Mouse (Mus musculus) midbrain, embryonic 14.5 days (tissue): ENCODE measurements around the gene Fosl1. TPM values are rescaled to one million over a fixed set of nuclear protein-coding genes. Genes with fewer than 3 reads are reported as not detected.
A peak's percentile ranks its signal among the peaks of the same experiment; 100 is the strongest.

Source experiments
- ATAC-seq: fragments of 200-750 bp; cut with Nextera tagmentation; 2 replicates; pipeline ENCODE4 v1.8.0; 2017; ENCODE audit warnings: moderate number of reproducible peaks, moderate library complexity; ENCODE audit not compliant: low FRiP score, low TSS enrichment
- DNase-seq: peaks from one replicate; pipeline ENCODE4 v3.0.0-alpha.2; 2015
- H3K27ac ChIP-seq: fragments of 300-500 bp; sonication (generic); replicated peaks from 2 replicates; pipeline ENCODE4 v1.5.1; 2014; ENCODE audit warnings: mild to moderate bottlenecking, low read depth, low read length, moderate library complexity
- H3K27me3 ChIP-seq: fragments of 300-500 bp; sonication (generic); 2 replicates; pipeline ENCODE4 v1.6.1; 2014; ENCODE audit warnings: low read length, control low read depth, mixed read lengths; ENCODE audit not compliant: control insufficient read depth, insufficient read depth
- H3K36me3 ChIP-seq: fragments of 300-500 bp; sonication (generic); 2 replicates; pipeline ENCODE4 v1.6.1; 2014; ENCODE audit warnings: low read length, control low read depth; ENCODE audit not compliant: control insufficient read depth, insufficient read depth
- H3K4me1 ChIP-seq: fragments of 300-500 bp; sonication (generic); 2 replicates; pipeline ENCODE4 v1.6.1; 2014; ENCODE audit warnings: mild to moderate bottlenecking, antibody characterized with exemption, low read length, control low read depth; ENCODE audit not compliant: control insufficient read depth, insufficient read depth
- H3K4me2 ChIP-seq: fragments of 300-500 bp; sonication (generic); 2 replicates; pipeline ENCODE4 v1.6.1; 2014; ENCODE audit warnings: mild to moderate bottlenecking, low read length, moderate library complexity
- H3K4me3 ChIP-seq: fragments of 300-500 bp; sonication (generic); replicated peaks from 2 replicates; pipeline ENCODE4 v1.5.1; 2014; ENCODE audit warnings: low read depth, low read length
- H3K9ac ChIP-seq: fragments of 300-500 bp; sonication (generic); replicated peaks from 2 replicates; pipeline ENCODE4 v1.6.1; 2014; ENCODE audit warnings: mild to moderate bottlenecking, low read length, moderate library complexity
- H3K9me3 ChIP-seq: fragments of 300-500 bp; sonication (generic); 2 replicates; pipeline ENCODE4 v1.6.1; 2016; ENCODE audit warnings: low read length, control low read depth, mixed read lengths; ENCODE audit not compliant: control insufficient read depth
- WGBS: fragments of 180-500 bp; shearing (Covaris S2); extraction: QIAGEN DNeasy Blood & Tissue Kit; methylation state at CpG from one replicate; pipeline ENCODE4 v1.1.7; 2014; 5-methylcytosine and 5-hydroxymethylcytosine counted together
- polyA plus RNA-seq: library from polyadenylated mRNA; unstranded; fragments of >200 nt; fragmentation: Nextera tagmentation; extraction: Ambion mirVana; gene quantifications from 2 replicates; pipeline ENCODE4 v1.2.1, GENCODE M21; 2014

Fosl1 gene
- polyA plus RNA-seq, 1 experiment from 2014 or later, result not detected

DNA sequence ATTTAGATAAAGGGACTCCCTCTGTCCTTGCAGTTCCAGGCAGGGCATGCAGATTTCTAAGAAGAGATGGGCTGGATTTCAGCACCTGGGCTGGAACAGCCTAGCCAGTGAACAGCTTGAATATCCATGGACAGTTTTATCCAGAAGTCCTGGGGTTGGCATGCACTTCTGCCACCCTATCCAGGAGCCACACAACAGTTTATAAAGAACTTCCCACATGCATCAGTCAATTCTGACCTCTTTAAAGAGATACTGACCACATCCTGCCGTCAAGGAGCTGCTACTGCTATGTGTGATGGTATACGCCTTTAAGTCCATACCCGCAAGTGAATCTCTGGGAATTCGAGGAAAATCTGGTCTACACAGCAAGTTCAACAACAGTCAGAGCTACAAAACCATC lies 18.1 kb upstream of the Fosl1 start:
- ATAC-seq (no peak), DNase-seq (no peak)
- Histone ChIP-seq H3K27ac (no peak overlapping the region), H3K27me3 (no peaks in the 10 kb centered on the region), H3K9ac (0 out of 2 replicates have a peak overlapping the region, but pooled peaks have one; percentile 14), H3K4me3 (no peak overlapping the region), H3K9me3 (no peaks in the 10 kb centered on the region), H3K4me1 (peaks cover 24% of the 10 kb centered on the region), H3K4me2 (no peak overlapping the region), H3K36me3 (peaks cover 22% of the 10 kb centered on the region)
- 84% methylated on average over 4 of the region's 4 CpGs for WGBS

GRCm38 (mm10) chr19:5429806-5430205 lies 17.5 kb upstream of the Fosl1 start:
- Histone ChIP-seq H3K27ac (no peak overlapping the region), H3K4me2 (no peak overlapping the region), H3K4me3 (no peak overlapping the region), H3K36me3 (peaks cover 22% of the 10 kb centered on the region), H3K9ac (no peak overlapping the region), H3K9me3 (no peaks in the 10 kb centered on the region), H3K27me3 (no peaks in the 10 kb centered on the region), H3K4me1 (peaks cover 24% of the 10 kb centered on the region)
- WGBS, result 78% methylated on average over 8 of the region's 8 CpGs
- no peak for ATAC-seq
- no peak for DNase-seq

- H3K27ac ChIP-seq, result no peak overlapping the region
- ATAC-seq, result no peak
- no peak for DNase-seq
- H3K9me3 ChIP-seq, result no peaks in the 10 kb centered on the region
- H3K9ac ChIP-seq, result no peak overlapping the region
- no peaks in the 10 kb centered on the region for H3K27me3 ChIP-seq
- peaks cover 22% of the 10 kb centered on the region for H3K36me3 ChIP-seq
- WGBS, result 79% methylated on average over 1 of the region's 1 CpGs
- H3K4me1 ChIP-seq, result peaks cover 24% of the 10 kb centered on the region
- no peak overlapping the region for H3K4me2 ChIP-seq
- H3K4me3 ChIP-seq, result no peak overlapping the region
These were observed 16.9 kb upstream of the Fosl1 start for GRCm38 (mm10) chr19:5430408-5430807.

DNA sequence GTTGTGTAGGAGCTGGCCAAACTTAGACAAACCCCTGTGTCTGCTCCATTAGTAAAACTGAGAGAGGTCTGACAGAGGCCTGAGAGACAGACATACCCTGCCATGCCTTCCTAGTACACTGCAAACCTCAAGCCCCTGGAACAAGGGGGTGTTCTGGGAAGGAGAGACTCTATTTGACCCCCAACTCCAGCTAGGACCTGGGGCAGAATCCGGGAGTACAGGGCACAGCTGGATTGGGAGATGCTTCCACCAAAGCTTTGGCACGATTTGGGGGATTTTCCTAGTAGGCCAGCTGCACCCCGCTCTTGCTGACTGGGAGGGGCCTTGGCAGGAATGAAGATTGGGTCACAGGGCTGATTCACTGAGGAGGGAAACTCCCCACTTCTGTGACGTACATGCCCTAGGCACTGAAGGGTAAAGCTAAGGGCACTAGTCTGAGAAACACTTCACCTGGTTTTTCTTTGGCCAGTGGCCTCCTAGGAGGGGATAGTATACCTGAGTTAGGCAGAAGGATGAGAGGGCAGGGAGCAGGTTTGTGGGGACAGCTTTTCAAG lies 15.4 kb upstream of the Fosl1 start:
- ATAC-seq (no peak), DNase-seq (no peak)
- H3K9ac ChIP-seq, result no peak overlapping the region
- H3K27ac ChIP-seq, result no peak overlapping the region
- no peaks in the 10 kb centered on the region for H3K27me3 ChIP-seq
- H3K4me2 ChIP-seq, result no peak overlapping the region
- H3K4me3 ChIP-seq, result no peak overlapping the region
- peaks cover 12% of the 10 kb centered on the region for H3K36me3 ChIP-seq
- H3K9me3 ChIP-seq, result no peaks in the 10 kb centered on the region
- 80% methylated on average over 4 of the region's 4 CpGs for WGBS
- peaks cover 11% of the 10 kb centered on the region; the same call in 1 of the 2 replicates for H3K4me1 ChIP-seq

- Histone ChIP-seq H3K4me1 (peaks cover 8% of the 10 kb centered on the region; the same call in 1 of the 2 replicates), H3K4me2 (peak overlapping the region; percentile 47), H3K27ac (no peak overlapping the region), H3K9me3 (no peaks in the 10 kb centered on the region), H3K4me3 (no peak overlapping the region), H3K36me3 (peaks cover 8% of the 10 kb centered on the region), H3K27me3 (no peaks in the 10 kb centered on the region), H3K9ac (peak overlapping the region; percentile 40; the same call in 1 of the 2 replicates)
- DNase-seq (peak; percentile 53), ATAC-seq (no peak)
- 12% methylated on average over 16 of the region's 16 CpGs for WGBS
These were observed 14.1 kb upstream of the Fosl1 start for GRCm38 (mm10) chr19:5432992-5433852.

DNA sequence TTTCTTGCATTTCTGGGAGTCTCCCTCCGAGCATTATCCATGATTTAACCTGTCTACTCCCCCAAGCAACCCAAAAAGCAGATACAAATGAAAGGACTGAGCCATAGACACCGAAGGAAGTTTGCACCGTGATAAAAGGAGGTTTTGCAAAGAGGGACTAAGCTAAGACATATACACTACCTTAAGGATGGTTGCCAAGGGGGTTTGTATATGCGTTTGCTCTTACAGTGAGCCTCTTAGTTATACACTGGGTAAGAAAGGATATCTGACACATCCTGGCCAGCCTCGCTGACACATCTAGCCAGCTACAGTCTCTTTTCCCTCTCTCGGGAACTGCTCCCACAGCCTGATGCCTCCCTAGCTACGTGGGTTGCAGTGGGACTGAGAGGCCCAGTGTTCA lies 13.4 kb upstream of the Fosl1 start:
- Histone ChIP-seq H3K9me3 (no peaks in the 10 kb centered on the region), H3K27me3 (no peaks in the 10 kb centered on the region), H3K27ac (no peak overlapping the region), H3K4me3 (no peak overlapping the region), H3K4me2 (peak overlapping the region; percentile 47; the same call in 1 of the 2 replicates), H3K36me3 (peaks cover 6% of the 10 kb centered on the region), H3K4me1 (peaks cover 8% of the 10 kb centered on the region; the same call in 1 of the 2 replicates), H3K9ac (peak overlapping the region; percentile 40; the same call in 1 of the 2 replicates)
- 70% methylated on average over 7 of the region's 7 CpGs for whole genome bisulfite sequencing
- DNase-seq, result no peak
- ATAC-seq, result no peak

- H3K27ac ChIP-seq, result no peak overlapping the region
- WGBS, result 72% methylated on average over 9 of the region's 9 CpGs
- H3K4me3 ChIP-seq, result no peak overlapping the region
- H3K27me3 ChIP-seq, result peaks cover 42% of the 10 kb centered on the region
- no peaks in the 10 kb centered on the region for H3K36me3 ChIP-seq
- peaks cover 4% of the 10 kb centered on the region; the same call in 1 of the 2 replicates for H3K9me3 ChIP-seq
- DNase-seq (no peak), ATAC-seq (no peak)
- no peak overlapping the region for H3K4me2 ChIP-seq
- H3K9ac ChIP-seq, result no peak overlapping the region
- peaks cover 15% of the 10 kb centered on the region for H3K4me1 ChIP-seq
These were observed 2.9 kb upstream of the Fosl1 start for GRCm38 (mm10) chr19:5444371-5444908.

DNA sequence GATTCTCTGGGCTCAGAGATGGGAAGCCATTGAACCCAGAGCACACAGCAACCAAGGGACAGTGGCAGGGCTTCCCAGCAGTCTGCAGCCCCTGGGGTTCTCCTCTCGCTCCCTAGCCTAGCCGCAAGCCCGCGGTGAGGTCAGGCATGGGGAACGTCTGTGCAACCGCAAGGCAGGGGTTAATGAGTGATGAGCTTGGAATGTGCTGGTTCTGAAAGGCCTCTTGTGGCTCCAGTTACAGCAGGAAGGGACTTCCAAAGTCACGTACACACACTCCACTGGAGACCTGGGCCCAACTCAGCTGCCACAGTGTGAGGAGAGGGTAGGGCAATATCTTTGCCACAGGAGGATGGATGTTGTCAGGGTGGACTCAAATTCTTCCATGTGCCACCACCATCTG lies 2.4 kb upstream of the Fosl1 start:
- no peak overlapping the region for H3K4me3 ChIP-seq
- H3K27me3 ChIP-seq, result peaks cover 47% of the 10 kb centered on the region

More for the DNA sequence above, 2.4 kb upstream of the Fosl1 start:
- Histone ChIP-seq H3K27ac (no peak overlapping the region), H3K4me2 (no peak overlapping the region), H3K4me1 (peaks cover 15% of the 10 kb centered on the region), H3K36me3 (no peaks in the 10 kb centered on the region), H3K9me3 (peaks cover 4% of the 10 kb centered on the region; the same call in 1 of the 2 replicates), H3K9ac (no peak overlapping the region)
- DNase-seq, result no peak
- WGBS, result 38% methylated on average over 7 of the region's 7 CpGs
- no peak for ATAC-seq
